Comparison of ENCODE assay signal across 21 mouse cellular contexts in the genomic region with DNA sequence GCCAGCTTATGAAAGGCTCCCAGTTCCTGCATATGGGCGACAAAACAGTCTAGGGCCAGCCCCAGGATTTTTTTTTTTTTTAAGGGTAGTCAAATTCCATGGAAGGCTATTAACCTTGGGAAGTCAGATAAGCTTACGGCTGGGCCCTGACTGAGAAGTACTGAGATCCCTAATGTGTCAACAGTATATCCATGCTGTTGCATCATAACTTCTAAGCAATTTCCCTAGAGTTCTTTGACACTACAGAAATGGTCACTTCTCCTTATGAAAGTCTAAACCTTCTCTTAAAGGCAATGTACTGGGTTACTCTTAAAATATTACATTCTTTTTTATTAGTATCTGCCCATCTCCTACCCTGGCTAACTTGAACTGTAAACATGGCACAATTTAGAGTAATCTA.
DNase-seq lines count a peak whose midpoint lies in the region; ATAC-seq and TF ChIP-seq lines count a peak whose summit lies in the region.
"Had no signal": no experiment of that assay in that cellular context is flagged by ENCODE, and none has a peak within 500 bp of the region (broad histone marks: within the 10 kb centered on the region; RNA-seq: fewer than 3 reads in every experiment).

No protein-coding gene starts in this region.

- ATAC-seq in kidney, postnatal 0 days (replicated peaks; ENCODE audit: low FRiP score, low read depth): no peak
- 0 out of 2 replicates have a peak, but pooled peaks have one; percentile 47 for ATAC-seq in common myeloid progenitor, adult 5-6 weeks (replicated peaks; ENCODE audit: low read depth, poor library complexity, severe bottlenecking)
- ATAC-seq in granulocyte monocyte progenitor cell, adult 5-6 weeks (replicated peaks; ENCODE audit: poor library complexity, severe bottlenecking): peak; percentile 89
- ATAC-seq in megakaryocyte progenitor cell, adult 5-6 weeks (replicated peaks; ENCODE audit: poor library complexity): peak; percentile 85
- ATAC-seq: forebrain, embryonic 13.5 days; forebrain, embryonic 15.5 days had no signal

- no peaks in the 10 kb centered on the region for H3K36me3 ChIP-seq in kidney, postnatal 0 days (ENCODE audit: insufficient read depth, low read length)
- H3K36me3 ChIP-seq: embryonic facial prominence, embryonic 10.5 days; embryonic facial prominence, embryonic 12.5 days; forebrain, embryonic 15.5 days had no signal

- TF ChIP-seq CTCF in kidney, postnatal 0 days (IDR thresholded peaks at IDR 0.05; ENCODE audit: low read depth): no peak

- no peaks in the 10 kb centered on the region for H3K9me3 ChIP-seq in kidney, postnatal 0 days (replicated peaks; ENCODE audit: low read length)
- H3K9me3 ChIP-seq: embryonic facial prominence, embryonic 10.5 days; embryonic facial prominence, embryonic 12.5 days; forebrain, embryonic 13.5 days; forebrain, embryonic 15.5 days had no signal

- H3K9ac ChIP-seq in kidney, postnatal 0 days (ENCODE audit: low read depth, low read length): no peak overlapping the region
- H3K9ac ChIP-seq: embryonic facial prominence, embryonic 12.5 days; forebrain, embryonic 13.5 days; forebrain, embryonic 15.5 days had no signal

- no peaks in the 10 kb centered on the region for H3K27me3 ChIP-seq in kidney, postnatal 0 days (ENCODE audit: insufficient read depth, low read length)
- H3K27me3 ChIP-seq: embryonic facial prominence, embryonic 12.5 days; forebrain, embryonic 13.5 days; forebrain, embryonic 15.5 days had no signal

- H3K4me1 ChIP-seq in kidney, postnatal 0 days (replicated peaks; ENCODE audit: insufficient read depth, low read length): no peaks in the 10 kb centered on the region
- H3K4me1 ChIP-seq: embryonic facial prominence, embryonic 10.5 days; embryonic facial prominence, embryonic 12.5 days; forebrain, embryonic 13.5 days; forebrain, embryonic 15.5 days had no signal

- no peak overlapping the region for H3K27ac ChIP-seq in kidney, postnatal 0 days
- H3K27ac ChIP-seq: embryonic facial prominence, embryonic 10.5 days; embryonic facial prominence, embryonic 12.5 days; forebrain, embryonic 13.5 days; forebrain, embryonic 15.5 days had no signal

- WGBS in kidney, postnatal 0 days: 51% methylated on average over 2 of the region's 2 CpGs

- no peak overlapping the region for H3K4me2 ChIP-seq in kidney, postnatal 0 days (ENCODE audit: low read length)
- H3K4me2 ChIP-seq: embryonic facial prominence, embryonic 12.5 days; forebrain, embryonic 13.5 days; forebrain, embryonic 15.5 days had no signal

- no peak overlapping the region for H3K4me3 ChIP-seq in kidney, postnatal 0 days (replicated peaks; ENCODE audit: low read depth, low read length)
- H3K4me3 ChIP-seq: embryonic facial prominence, embryonic 10.5 days; embryonic facial prominence, embryonic 12.5 days; forebrain, embryonic 13.5 days; forebrain, embryonic 15.5 days had no signal

- DNase-seq in kidney, postnatal 0 days (ENCODE audit: low spot score): peak; percentile 3
- DNase-seq in kidney, adult 18-20 months: no peak
- DNase-seq in urinary bladder, postnatal 14 days (ENCODE audit: low spot score): no peak
- DNase-seq in layer of hippocampus, adult 9-10 months (ENCODE audit: low spot score): no peak
- no peak for DNase-seq in thymus, postnatal 25 days
- DNase-seq: adrenal gland, adult 2 months; adrenal gland, postnatal 10 days; adrenal gland, postnatal 25 days; cerebellum, adult 11 months; cerebellum, adult 18-20 months; cerebellum, adult 8-10 months; cerebellum, adult 9-11 months; cerebellum, postnatal 14 days; cerebellum, postnatal 36 days had no signal
